Mouse (Mus musculus) liver, embryonic 14.5 days (tissue): Measurements from ENCODE around the gene Prcd. TPM values are rescaled to one million over a fixed set of nuclear protein-coding genes. Genes with fewer than 3 reads are reported as not detected.

Experiments used
- ATAC-seq: fragments of 200-750 bp; cut with Nextera tagmentation; 2 replicates; pipeline ENCODE4 v1.8.0; 2017; ENCODE audit warnings: moderate number of reproducible peaks, mild to moderate bottlenecking, moderate library complexity; ENCODE audit not compliant: insufficient read depth
- DNase-seq, 3 experiments: peaks; one replicate each; pipeline ENCODE4 v3.0.0-alpha.2; 2012 to 2013; ENCODE audit warnings: low read depth in 3 of 3, low spot score in 3 of 3
- H3K27ac ChIP-seq: fragments of 300-500 bp; sonication (generic); 2 replicates; pipeline ENCODE4 v1.5.1; 2014; ENCODE audit warnings: moderate library complexity, mild to moderate bottlenecking, control low read depth, inconsistent platforms
- H3K27me3 ChIP-seq: fragments of 300-500 bp; sonication (generic); 2 replicates; pipeline ENCODE4 v1.6.1; 2014; ENCODE audit warnings: mild to moderate bottlenecking, low read length, moderate library complexity; ENCODE audit not compliant: control insufficient read depth, insufficient read depth
- H3K36me3 ChIP-seq: fragments of 300-500 bp; sonication (generic); replicated peaks from 2 replicates; pipeline ENCODE4 v1.6.1; 2014; ENCODE audit warnings: low read depth; ENCODE audit not compliant: control insufficient read depth, insufficient read depth
- H3K4me1 ChIP-seq, 2 experiments: fragments of 200-500 bp in 1 of 2; fragments of 300-500 bp in 1 of 2; sonication (generic) in 1 of 2; replicated peaks; 2 replicates each; pipeline ENCODE4 v1.6.1; 2012 to 2014; ENCODE audit warnings: antibody characterized with exemption in 1 of 2, inconsistent platforms in 1 of 2, low read length in 1 of 2; ENCODE audit not compliant: control insufficient read depth in 2 of 2, insufficient read depth in 2 of 2
- H3K4me2 ChIP-seq: fragments of 300-500 bp; sonication (generic); 2 replicates; pipeline ENCODE4 v1.6.1; 2014; ENCODE audit warnings: low read depth, mild to moderate bottlenecking, control low read depth, moderate library complexity
- H3K4me3 ChIP-seq, 2 experiments: fragments of 200-500 bp in 1 of 2; fragments of 300-500 bp in 1 of 2; sonication (generic) in 1 of 2; 2 replicates each; pipeline ENCODE4 v1.5.1; 2012 to 2014; ENCODE audit warnings: low read depth in 2 of 2, low read length in 2 of 2, mild to moderate bottlenecking in 2 of 2, control low read depth in 1 of 2, inconsistent platforms in 1 of 2, moderate library complexity in 1 of 2; ENCODE audit not compliant: insufficient read depth in 1 of 2
- H3K9ac ChIP-seq: fragments of 300-500 bp; sonication (generic); replicated peaks from 2 replicates; pipeline ENCODE4 v1.6.1; 2014; ENCODE audit warnings: mild to moderate bottlenecking, control low read depth, moderate library complexity
- H3K9me3 ChIP-seq: fragments of 300-500 bp; sonication (generic); 2 replicates; pipeline ENCODE4 v1.6.1; 2016; ENCODE audit warnings: low read length, mixed read lengths; ENCODE audit not compliant: control insufficient read depth
- CTCF ChIP-seq: IDR thresholded peaks from 2 replicates; pipeline ENCODE4 v1.5.1; 2016; ENCODE audit warnings: antibody characterized with exemption, low read depth, control low read depth
- EP300 ChIP-seq: IDR thresholded peaks from 2 replicates; pipeline ENCODE4 v1.6.1; 2016; ENCODE audit warnings: antibody characterized with exemption, low read depth
- WGBS: fragments of 180-500 bp; shearing (Covaris S2); extraction: QIAGEN DNeasy Blood & Tissue Kit; methylation state at CpG from one replicate; pipeline ENCODE4 v1.1.7; 2014; ENCODE audit not compliant: insufficient replicate concordance; 5-methylcytosine and 5-hydroxymethylcytosine counted together
- polyA plus RNA-seq, 2 experiments: library from polyadenylated mRNA; depleted of rRNA in 1 of 2; stranded (reverse) in 1 of 2; unstranded in 1 of 2; fragments of >200 nt; fragmentation: Nextera tagmentation in 1 of 2; extraction: Ambion mirVana in 1 of 2; gene quantifications; 2 replicates each; pipeline versions ENCODE4 v1.2.1 to v1.2.3; 2012 to 2014

Gene Prcd
- polyA plus RNA-seq, 2 experiments: 0.11 to 0.19 TPM

- peaks cover 26% of the 10 kb centered on the region for H3K27me3 ChIP-seq
- DNase-seq: no peak
Measured at GRCm38 (mm10) chr11:116696426-116696825, 43.1 kb downstream of the Prcd start.

GRCm38 (mm10) chr11:116697521-116697920 is 44.2 kb downstream of the Prcd start:
- Histone ChIP-seq H3K4me1 (no peaks in the 10 kb centered on the region), H3K4me3 (no peak overlapping the region), H3K4me2 (no peak overlapping the region), H3K9me3 (no peaks in the 10 kb centered on the region), H3K9ac (no peak overlapping the region), H3K27ac (no peak overlapping the region), H3K36me3 (no peaks in the 10 kb centered on the region), H3K27me3 (peaks cover 26% of the 10 kb centered on the region)
- ATAC-seq (no peak), DNase-seq (no peak)
- 54% methylated on average over 9 of the region's 9 CpGs for WGBS
- TF ChIP-seq EP300: no peak
- no peak for TF ChIP-seq CTCF

More at GRCm38 (mm10) chr11:116696426-116696825, 43.1 kb downstream of the Prcd start:
- no peak overlapping the region for H3K4me2 ChIP-seq
- H3K9ac ChIP-seq: no peak overlapping the region
- no peak for ATAC-seq
- no peak overlapping the region for H3K4me3 ChIP-seq
- no peak overlapping the region for H3K27ac ChIP-seq
- H3K9me3 ChIP-seq: no peaks in the 10 kb centered on the region
- WGBS: 56% methylated on average over 4 of the region's 4 CpGs
- H3K4me1 ChIP-seq: no peaks in the 10 kb centered on the region
- no peaks in the 10 kb centered on the region for H3K36me3 ChIP-seq
- TF ChIP-seq EP300 (no peak), CTCF (no peak)

GRCm38 (mm10) chr11:116701377-116701841 is 48.1 kb downstream of the Prcd start:
- no peak overlapping the region for H3K9ac ChIP-seq
- no peak overlapping the region for H3K4me3 ChIP-seq
- WGBS: 40% methylated on average over 5 of the region's 5 CpGs
- no peak overlapping the region for H3K4me2 ChIP-seq
- no peak for DNase-seq
- TF ChIP-seq EP300: no peak
- no peak for TF ChIP-seq CTCF
- H3K36me3 ChIP-seq: no peaks in the 10 kb centered on the region
- no peak overlapping the region for H3K27ac ChIP-seq
- no peaks in the 10 kb centered on the region for H3K4me1 ChIP-seq
- no peaks in the 10 kb centered on the region; the same call in 1 of the 2 replicates for H3K27me3 ChIP-seq
- ATAC-seq: no peak
- H3K9me3 ChIP-seq: no peaks in the 10 kb centered on the region

- TF ChIP-seq CTCF (no peak), EP300 (no peak)
- DNase-seq: no peak
- H3K27me3 ChIP-seq: no peaks in the 10 kb centered on the region
- H3K4me3 ChIP-seq: no peak overlapping the region
- no peak overlapping the region for H3K27ac ChIP-seq
- 63% methylated on average over 8 of the region's 8 CpGs for WGBS
- no peaks in the 10 kb centered on the region for H3K36me3 ChIP-seq
- no peaks in the 10 kb centered on the region for H3K4me1 ChIP-seq
- ATAC-seq: no peak
- H3K4me2 ChIP-seq: no peak overlapping the region
- H3K9ac ChIP-seq: no peak overlapping the region
- no peaks in the 10 kb centered on the region for H3K9me3 ChIP-seq
Measured at GRCm38 (mm10) chr11:116704336-116705035, 51.2 kb downstream of the Prcd start.

- ATAC-seq (no peak), DNase-seq (no peak)
- H3K27me3 ChIP-seq: no peaks in the 10 kb centered on the region
- 77% methylated on average over 10 of the region's 10 CpGs for WGBS
- no peak overlapping the region for H3K9ac ChIP-seq
- H3K27ac ChIP-seq: no peak overlapping the region
- no peaks in the 10 kb centered on the region for H3K9me3 ChIP-seq
- no peak overlapping the region for H3K4me3 ChIP-seq
- no peak for TF ChIP-seq EP300
- TF ChIP-seq CTCF: no peak
- no peaks in the 10 kb centered on the region for H3K4me1 ChIP-seq
- no peaks in the 10 kb centered on the region for H3K36me3 ChIP-seq
- H3K4me2 ChIP-seq: no peak overlapping the region
Measured at GRCm38 (mm10) chr11:116705204-116705608, 51.9 kb downstream of the Prcd start.
